Mouse (Mus musculus) layer of hippocampus, postnatal 36 days (tissue): ENCODE results near the gene Epdr1. TPM values are rescaled to one million over a fixed set of nuclear protein-coding genes. Genes with fewer than 3 reads are reported as not detected.
"Not testable (repeated sequence)": the region's sequence is repeated elsewhere in the genome, so short reads cannot be mapped to it uniquely, and the experiment has no call there.

Experiments used
- DNase-seq, 2 experiments: peaks; one replicate each; pipeline ENCODE4 v3.0.0; 2022
- total RNA-seq, 2 experiments: library from RNA; stranded (reverse); gene quantifications; 2 replicates each; pipeline ENCODE4 v1.2.3; 2021

Epdr1 gene
- total RNA-seq, 2 experiments from 2014 or later, result 98.7 to 104 TPM

- no peak for DNase-seq
These were observed 14.8 kb downstream of the Epdr1 start for GRCm38 (mm10) chr13:19604916-19605315.

- DNase-seq, result no peak
These were observed 16.0 kb downstream of the Epdr1 start for GRCm38 (mm10) chr13:19603719-19604118.

GRCm38 (mm10) chr13:19602531-19602930 is 17.2 kb downstream of the Epdr1 start:
- DNase-seq, result no peak

GRCm38 (mm10) chr13:19599242-19599641 is 20.5 kb downstream of the Epdr1 start:
- DNase-seq, result no peak

- no peak for DNase-seq
These were observed 24.6 kb downstream of the Epdr1 start for GRCm38 (mm10) chr13:19595141-19595540.

GRCm38 (mm10) chr13:19590996-19591759 is 28.5 kb downstream of the Epdr1 start:
- DNase-seq, result no peak

GRCm38 (mm10) chr13:19575947-19576346 is 43.8 kb downstream of the Epdr1 start:
- no peak for DNase-seq

- DNase-seq, result not testable (repeated sequence)
These were observed 45.0 kb downstream of the Epdr1 start for GRCm38 (mm10) chr13:19574723-19575122.

GRCm38 (mm10) chr13:19570166-19570565 is 49.6 kb downstream of the Epdr1 start:
- not testable (repeated sequence) for DNase-seq

GRCm38 (mm10) chr13:19562510-19562909 is 57.2 kb downstream of the Epdr1 start:
- no peak for DNase-seq

GRCm38 (mm10) chr13:19555391-19555790 is 64.3 kb downstream of the Epdr1 start:
- DNase-seq, result no peak

Other genes with a start within 250 kb of the Epdr1 start
- 10 to 100 TPM; 67.4 to 68.9 TPM for gene Stard3nl, start 224.1 kb downstream of the Epdr1 start, total RNA-seq
- 1 to 10 TPM; 1.3 to 2.0 TPM for gene Sfrp4, start 3.2 kb upstream of the Epdr1 start, total RNA-seq
- gene Nme8, start 77.9 kb upstream of the Epdr1 start, total RNA-seq, result not detected
- not detected for gene Gpr141, start 204.3 kb upstream of the Epdr1 start, total RNA-seq